Mouse (Mus musculus) heart, embryonic 15.5 days (tissue): ENCODE results near the gene Klk1b1. TPM values are rescaled to one million over a fixed set of nuclear protein-coding genes. Genes with fewer than 3 reads are reported as not detected.
"Not testable (repeated sequence)": the region's sequence is repeated elsewhere in the genome, so short reads cannot be mapped to it uniquely, and the experiment has no call there.

Experiments used
- ATAC-seq: fragments of 200-750 bp; cut with Nextera tagmentation; replicated peaks from 2 replicates; pipeline ENCODE4 v1.8.0; 2017; ENCODE audit warnings: low read depth, moderate TSS enrichment; ENCODE audit not compliant: insufficient number of reproducible peaks, insufficient read depth, low FRiP score
- H3K27ac ChIP-seq: fragments of 300-500 bp; sonication (generic); 2 replicates; pipeline ENCODE4 v1.5.1; 2015; ENCODE audit warnings: mild to moderate bottlenecking, inconsistent platforms
- H3K27me3 ChIP-seq: fragments of 300-500 bp; sonication (generic); 2 replicates; pipeline ENCODE4 v1.6.1; 2015; ENCODE audit warnings: inconsistent platforms
- H3K36me3 ChIP-seq: fragments of 300-500 bp; sonication (generic); 2 replicates; pipeline ENCODE4 v1.6.1; 2015; ENCODE audit warnings: mild to moderate bottlenecking, inconsistent platforms
- H3K4me1 ChIP-seq: fragments of 300-500 bp; sonication (generic); replicated peaks from 2 replicates; pipeline ENCODE4 v1.6.1; 2015; ENCODE audit warnings: inconsistent platforms
- H3K4me2 ChIP-seq: fragments of 300-500 bp; sonication (generic); 2 replicates; pipeline ENCODE4 v1.6.1; 2015; ENCODE audit warnings: inconsistent platforms, mild to moderate bottlenecking, moderate library complexity
- H3K4me3 ChIP-seq: fragments of 300-500 bp; sonication (generic); 2 replicates; pipeline ENCODE4 v1.5.1; 2015; ENCODE audit warnings: mild to moderate bottlenecking, inconsistent platforms
- H3K9ac ChIP-seq: fragments of 300-500 bp; sonication (generic); 2 replicates; pipeline ENCODE4 v1.6.1; 2015; ENCODE audit warnings: mild to moderate bottlenecking, inconsistent platforms
- H3K9me3 ChIP-seq: fragments of 300-500 bp; sonication (generic); replicated peaks from 2 replicates; pipeline ENCODE4 v1.6.1; 2016; ENCODE audit warnings: inconsistent platforms
- WGBS: fragments of 180-500 bp; shearing (Covaris S2); methylation state at CpG from one replicate; pipeline ENCODE4 v1.1.7; 2015; ENCODE audit warnings: mixed read lengths; 5-methylcytosine and 5-hydroxymethylcytosine counted together
- polyA plus RNA-seq: library from polyadenylated mRNA; unstranded; fragments of >200 nt; fragmentation: Nextera tagmentation; extraction: Ambion mirVana; gene quantifications from 2 replicates; pipeline ENCODE4 v1.2.1, GENCODE M21; 2015

The Klk1b1 gene
- polyA plus RNA-seq, 1 experiment from 2014 or later = not detected

DNA sequence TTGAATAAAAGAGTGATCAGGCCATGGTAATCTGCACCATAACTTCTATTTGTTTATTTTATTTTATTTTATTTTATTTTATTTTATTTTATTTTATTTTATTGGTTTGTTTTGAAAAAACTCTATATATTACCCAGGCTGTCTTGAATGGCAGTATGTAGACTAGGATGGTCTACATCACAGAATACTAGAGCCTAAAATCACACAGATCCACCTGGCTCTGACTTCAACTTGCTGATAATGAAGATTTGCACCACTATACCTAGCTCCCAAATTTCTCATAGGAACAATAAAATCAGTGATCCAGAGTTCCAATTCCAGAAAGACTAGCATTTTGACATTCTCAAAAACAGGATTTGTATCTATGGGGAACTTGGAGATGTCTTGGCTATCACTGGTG lies 45.3 kb downstream of the Klk1b1 start, which contains the start of gene Klk1b26:
Gene Klk1b26 (plus strand): TSS at position 301 of the 400 bp plus-strand sequence.
- not testable (repeated sequence) for ATAC-seq, H3K4me1 ChIP-seq, H3K4me3 ChIP-seq, H3K9ac ChIP-seq, H3K4me2 ChIP-seq, H3K36me3 ChIP-seq, H3K9me3 ChIP-seq, H3K27me3 ChIP-seq, H3K27ac ChIP-seq

DNA sequence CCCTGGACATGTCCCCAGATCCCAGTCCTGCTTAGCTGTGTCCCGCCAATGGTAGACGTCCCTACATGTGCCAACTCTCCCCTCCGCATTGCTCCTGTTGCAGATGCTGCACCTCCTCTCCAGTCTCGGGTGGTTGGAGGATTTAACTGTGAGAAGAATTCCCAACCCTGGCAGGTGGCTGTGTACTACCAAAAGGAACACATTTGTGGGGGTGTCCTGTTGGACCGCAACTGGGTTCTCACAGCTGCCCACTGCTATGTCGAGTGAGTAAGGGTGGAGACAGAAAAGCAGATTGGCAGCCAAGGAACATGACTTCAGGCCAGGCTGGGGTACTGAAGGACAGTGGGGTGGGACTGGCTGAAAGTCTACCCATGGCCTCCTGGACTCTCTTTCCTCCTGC lies 48.1 kb downstream of the Klk1b1 start:
- not testable (repeated sequence) for H3K36me3 ChIP-seq, ATAC-seq, H3K9me3 ChIP-seq, H3K27ac ChIP-seq, H3K9ac ChIP-seq, H3K4me1 ChIP-seq, H3K4me3 ChIP-seq, H3K4me2 ChIP-seq, H3K27me3 ChIP-seq
- WGBS = 74% methylated on average over 6 of the region's 6 CpGs

DNA sequence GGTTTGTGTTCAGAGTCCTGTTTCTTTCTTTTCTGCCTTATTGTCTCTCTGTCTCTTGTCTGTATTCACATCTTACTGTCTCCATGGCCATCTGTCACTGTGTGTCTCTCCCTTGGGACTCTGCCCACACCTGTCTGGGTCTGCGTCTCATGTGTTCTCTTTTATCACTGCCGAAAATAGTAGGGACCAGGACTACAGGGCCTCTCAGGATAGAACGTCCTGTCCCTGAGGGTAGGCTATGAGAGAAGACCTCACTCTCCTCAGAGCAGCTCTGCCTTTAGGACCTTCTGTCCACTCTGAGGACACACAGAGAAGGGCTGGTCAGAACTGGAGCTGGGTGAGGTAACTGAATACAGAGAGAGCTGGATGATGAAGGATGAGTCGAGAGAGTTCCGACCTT lies 48.5 kb downstream of the Klk1b1 start:
- no peaks in the 10 kb centered on the region for H3K36me3 ChIP-seq
- no peak overlapping the region for H3K27ac ChIP-seq
- WGBS = 71% methylated on average over 5 of the region's 5 CpGs
- H3K4me1 ChIP-seq = no peaks in the 10 kb centered on the region
- H3K9me3 ChIP-seq = no peaks in the 10 kb centered on the region
- H3K4me3 ChIP-seq = no peak overlapping the region
- no peaks in the 10 kb centered on the region for H3K27me3 ChIP-seq
- ATAC-seq = no peak
- no peak overlapping the region for H3K9ac ChIP-seq
- no peak overlapping the region for H3K4me2 ChIP-seq

Other genes starting within 250 kb of the Klk1b1 start
- gene Klk12, start 197.9 kb upstream of the Klk1b1 start, polyA plus RNA-seq = not detected in 2 replicates
- 0.11 and 0.20 TPM in 2 replicates for gene Klk11, start 192.1 kb upstream of the Klk1b1 start, polyA plus RNA-seq
- gene Klk10, start 185.7 kb upstream of the Klk1b1 start, polyA plus RNA-seq = 0.31 and 1.2 TPM in 2 replicates
- not detected in 2 replicates for gene Klk9, start 174.9 kb upstream of the Klk1b1 start, polyA plus RNA-seq
- gene Klk8, start 169.2 kb upstream of the Klk1b1 start, polyA plus RNA-seq = 17.0 and 23.9 TPM in 2 replicates
- 0.08 TPM in 1 of 2 replicates, not detected in the other for gene Klk7, start 155.5 kb upstream of the Klk1b1 start, polyA plus RNA-seq
- not detected in 2 replicates for gene Klk6, start 142.3 kb upstream of the Klk1b1 start, polyA plus RNA-seq
- gene Klk5, start 124.8 kb upstream of the Klk1b1 start, polyA plus RNA-seq = not detected in 2 replicates
- gene Klk4, start 85.6 kb upstream of the Klk1b1 start, polyA plus RNA-seq = 0.18 TPM in 1 of 2 replicates, not detected in the other
- not detected in 2 replicates for gene Klk15, start 33.0 kb upstream of the Klk1b1 start, polyA plus RNA-seq
- gene Klk1b8, start 16.1 kb upstream of the Klk1b1 start, polyA plus RNA-seq = not detected in 2 replicates
- gene Klk1b9, start 9.3 kb downstream of the Klk1b1 start, polyA plus RNA-seq = not detected in 2 replicates
- not detected in 2 replicates for gene Klk1b11, start 29.1 kb downstream of the Klk1b1 start, polyA plus RNA-seq
- not detected in 2 replicates for gene Klk1b26, start 45.4 kb downstream of the Klk1b1 start, polyA plus RNA-seq
- not detected in 2 replicates for gene Klk1b27, start 85.5 kb downstream of the Klk1b1 start, polyA plus RNA-seq
- gene Klk1b21, start 135.6 kb downstream of the Klk1b1 start, polyA plus RNA-seq = not detected in 2 replicates
- gene Klk1b22, start 145.9 kb downstream of the Klk1b1 start, polyA plus RNA-seq = not detected in 2 replicates
- not detected in 2 replicates for gene Klk1b16, start 170.0 kb downstream of the Klk1b1 start, polyA plus RNA-seq
- not detected in 2 replicates for gene Klk1b24, start 221.5 kb downstream of the Klk1b1 start, polyA plus RNA-seq
- not detected in 2 replicates for gene Klk1b3, start 231.4 kb downstream of the Klk1b1 start, polyA plus RNA-seq
- not detected in 2 replicates for gene Klk1b4, start 240.7 kb downstream of the Klk1b1 start, polyA plus RNA-seq
- gene Klk1b5, start 249.2 kb downstream of the Klk1b1 start, polyA plus RNA-seq = not detected in 2 replicates